Mouse (Mus musculus): ENCODE measurements around the gene Tmem30c.

DNA sequence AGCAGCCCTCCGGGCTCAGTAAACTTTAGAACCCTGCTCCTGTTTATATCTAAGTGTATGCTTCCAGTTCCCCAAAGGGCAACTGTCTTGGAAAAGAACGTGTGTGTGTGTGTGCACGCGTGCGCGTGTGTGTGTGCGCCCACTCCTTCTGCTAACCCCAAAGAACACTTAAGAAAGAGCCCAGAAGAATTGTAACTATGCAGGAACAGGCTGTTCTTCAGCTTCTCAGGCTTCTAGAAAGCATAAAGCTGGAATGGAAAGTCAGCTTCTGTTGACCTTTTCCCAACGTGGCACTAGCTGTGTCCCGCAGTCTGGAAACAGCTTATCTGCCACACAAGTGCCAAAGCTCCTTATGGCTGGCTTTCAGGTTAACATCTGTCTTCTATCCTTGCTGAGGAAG is 22.4 kb upstream of the Tmem30c start:
- TF ChIP-seq GATA1 (IDR thresholded peaks at IDR 0.05; ENCODE audit: borderline replicate concordance, low read length), result no peak
- no peak for TF ChIP-seq FLI1 (IDR thresholded peaks at IDR 0.05; ENCODE audit: low read length)

Measured in megakaryocyte, embryonic 14.5 days (primary cell).